Mouse (Mus musculus): ENCODE measurements around the gene Mprip. TPM values are rescaled to one million over a fixed set of nuclear protein-coding genes. Genes with fewer than 3 reads are reported as not detected.

Mprip gene
- polyA plus RNA-seq, 1 experiment from 2014 or later = 71.5 TPM

- WGBS = 39% methylated on average over 5 of the region's 5 CpGs
These were observed 28.1 kb upstream of the Mprip start for GRCm38 (mm10) chr11:59633037-59633436.

GRCm38 (mm10) chr11:59634001-59634660 lies 27.0 kb upstream of the Mprip start:
- 84% methylated on average over 7 of the region's 7 CpGs for WGBS
- DNase-seq (ENCODE audit: low spot score) = no peak
- H3K27ac ChIP-seq = no peak overlapping the region
- no peak overlapping the region for H3K4me2 ChIP-seq (replicated peaks)
- H3K4me1 ChIP-seq (replicated peaks; ENCODE audit: control insufficient read depth, insufficient read depth, low read length) = no peaks in the 10 kb centered on the region
- no peaks in the 10 kb centered on the region for H3K9me3 ChIP-seq (ENCODE audit: control insufficient read depth, low read length)
- H3K9ac ChIP-seq = no peak overlapping the region
- no peak overlapping the region for H3K4me3 ChIP-seq (replicated peaks; ENCODE audit: low read length)
- no peaks in the 10 kb centered on the region for H3K27me3 ChIP-seq (ENCODE audit: control insufficient read depth, insufficient read depth, low read length)
- no peak for ATAC-seq (ENCODE audit: low FRiP score)
- H3K36me3 ChIP-seq (replicated peaks; ENCODE audit: control insufficient read depth, insufficient read depth) = no peaks in the 10 kb centered on the region

More at GRCm38 (mm10) chr11:59633037-59633436, 28.1 kb upstream of the Mprip start:
- no peak overlapping the region for H3K9ac ChIP-seq
- no peak overlapping the region for H3K27ac ChIP-seq
- H3K4me1 ChIP-seq (replicated peaks; ENCODE audit: control insufficient read depth, insufficient read depth, low read length) = no peaks in the 10 kb centered on the region
- no peak overlapping the region for H3K4me2 ChIP-seq (replicated peaks)
- peak; percentile 38 for DNase-seq (ENCODE audit: low spot score)
- H3K27me3 ChIP-seq (ENCODE audit: control insufficient read depth, insufficient read depth, low read length) = no peaks in the 10 kb centered on the region
- no peaks in the 10 kb centered on the region for H3K36me3 ChIP-seq (replicated peaks; ENCODE audit: control insufficient read depth, insufficient read depth)
- ATAC-seq (ENCODE audit: low FRiP score) = no peak
- H3K4me3 ChIP-seq (replicated peaks; ENCODE audit: low read length) = no peak overlapping the region
- H3K9me3 ChIP-seq (ENCODE audit: control insufficient read depth, low read length) = no peaks in the 10 kb centered on the region

DNA sequence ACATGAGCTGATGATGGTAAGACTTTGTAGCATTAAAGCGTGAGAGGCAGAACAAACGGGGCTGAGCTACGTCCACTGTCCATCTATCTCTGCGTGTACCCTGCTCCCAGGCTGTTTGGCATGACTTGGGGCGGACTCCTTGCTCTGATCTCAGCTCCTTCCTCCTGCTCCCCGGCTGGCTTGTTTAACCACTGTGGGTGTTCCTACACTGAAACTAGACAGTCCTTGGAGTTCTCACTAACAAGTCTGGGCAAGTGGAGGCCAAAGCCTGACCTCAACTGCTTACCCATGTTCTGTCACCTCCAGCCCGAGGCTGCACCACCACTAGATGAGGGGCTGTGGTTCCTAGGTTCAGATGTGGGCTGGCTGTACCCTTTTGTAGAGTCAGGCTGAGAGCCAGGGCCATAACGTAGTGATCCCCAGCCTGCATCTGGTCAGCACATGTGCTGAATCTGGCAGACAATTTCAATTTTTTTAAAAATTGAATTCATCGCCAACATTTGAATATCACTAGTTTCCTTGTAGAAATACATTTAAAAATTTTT lies 25.8 kb upstream of the Mprip start:
- DNase-seq (ENCODE audit: low spot score) = no peak
- no peaks in the 10 kb centered on the region for H3K4me1 ChIP-seq (replicated peaks; ENCODE audit: control insufficient read depth, insufficient read depth, low read length)
- no peak overlapping the region for H3K27ac ChIP-seq
- 90% methylated on average over 9 of the region's 9 CpGs for WGBS
- ATAC-seq (ENCODE audit: low FRiP score) = no peak
- H3K27me3 ChIP-seq (ENCODE audit: control insufficient read depth, insufficient read depth, low read length) = no peaks in the 10 kb centered on the region
- no peak overlapping the region for H3K4me2 ChIP-seq (replicated peaks)
- no peak overlapping the region for H3K4me3 ChIP-seq (replicated peaks; ENCODE audit: low read length)
- H3K36me3 ChIP-seq (replicated peaks; ENCODE audit: control insufficient read depth, insufficient read depth) = no peaks in the 10 kb centered on the region
- H3K9me3 ChIP-seq (ENCODE audit: control insufficient read depth, low read length) = no peaks in the 10 kb centered on the region
- H3K9ac ChIP-seq = no peak overlapping the region

DNA sequence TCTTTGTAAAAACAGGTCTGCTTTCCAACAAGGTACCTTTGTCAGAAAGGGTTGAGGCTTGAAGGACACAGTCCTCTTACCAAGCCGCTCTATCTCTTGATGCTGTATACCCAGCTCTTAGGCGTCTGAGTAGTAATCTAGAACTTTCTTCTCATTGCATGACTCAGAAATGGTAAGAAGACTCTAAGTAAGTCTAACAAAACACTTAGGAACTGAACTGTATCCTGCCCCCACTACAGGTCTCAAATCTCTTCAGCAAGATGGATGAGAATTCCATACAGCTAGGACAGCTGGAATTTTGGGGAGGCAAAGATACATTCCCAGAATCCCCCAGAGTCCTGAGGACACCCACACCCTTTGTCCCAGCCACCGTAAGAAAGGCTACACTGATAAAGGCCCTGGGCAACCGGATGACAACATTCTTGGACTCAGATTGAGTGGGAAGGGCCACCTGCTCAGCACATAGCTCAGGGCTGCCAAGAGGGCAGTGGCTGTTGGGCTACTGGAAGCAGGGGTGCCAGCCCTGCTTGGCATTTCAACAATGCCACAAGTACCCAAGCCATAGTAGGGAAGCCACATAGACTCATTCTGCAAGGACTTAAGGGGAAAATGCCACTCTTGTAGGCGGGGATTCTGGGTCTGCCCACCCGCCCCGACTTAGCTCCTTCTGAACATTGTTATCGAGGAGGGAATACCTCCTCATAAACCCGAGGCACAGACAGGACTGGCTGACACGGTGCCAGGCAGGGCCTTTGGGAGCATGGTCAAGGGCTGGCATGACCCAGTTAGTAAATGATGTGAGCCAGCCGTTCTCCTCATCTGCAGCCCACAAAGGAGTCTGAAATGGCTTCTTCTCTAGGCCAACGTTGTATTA lies 25.0 kb upstream of the Mprip start:
- Histone ChIP-seq H3K4me3 (replicated peaks; ENCODE audit: low read length) (no peak overlapping the region), H3K27ac (no peak overlapping the region), H3K36me3 (replicated peaks; ENCODE audit: control insufficient read depth, insufficient read depth) (no peaks in the 10 kb centered on the region), H3K27me3 (ENCODE audit: control insufficient read depth, insufficient read depth, low read length) (no peaks in the 10 kb centered on the region), H3K4me2 (replicated peaks) (no peak overlapping the region), H3K9me3 (ENCODE audit: control insufficient read depth, low read length) (no peaks in the 10 kb centered on the region), H3K9ac (no peak overlapping the region), H3K4me1 (replicated peaks; ENCODE audit: control insufficient read depth, insufficient read depth, low read length) (no peaks in the 10 kb centered on the region)
- ATAC-seq (ENCODE audit: low FRiP score) = no peak
- WGBS = 82% methylated on average over 12 of the region's 12 CpGs
- no peak for DNase-seq (ENCODE audit: low spot score)

DNA sequence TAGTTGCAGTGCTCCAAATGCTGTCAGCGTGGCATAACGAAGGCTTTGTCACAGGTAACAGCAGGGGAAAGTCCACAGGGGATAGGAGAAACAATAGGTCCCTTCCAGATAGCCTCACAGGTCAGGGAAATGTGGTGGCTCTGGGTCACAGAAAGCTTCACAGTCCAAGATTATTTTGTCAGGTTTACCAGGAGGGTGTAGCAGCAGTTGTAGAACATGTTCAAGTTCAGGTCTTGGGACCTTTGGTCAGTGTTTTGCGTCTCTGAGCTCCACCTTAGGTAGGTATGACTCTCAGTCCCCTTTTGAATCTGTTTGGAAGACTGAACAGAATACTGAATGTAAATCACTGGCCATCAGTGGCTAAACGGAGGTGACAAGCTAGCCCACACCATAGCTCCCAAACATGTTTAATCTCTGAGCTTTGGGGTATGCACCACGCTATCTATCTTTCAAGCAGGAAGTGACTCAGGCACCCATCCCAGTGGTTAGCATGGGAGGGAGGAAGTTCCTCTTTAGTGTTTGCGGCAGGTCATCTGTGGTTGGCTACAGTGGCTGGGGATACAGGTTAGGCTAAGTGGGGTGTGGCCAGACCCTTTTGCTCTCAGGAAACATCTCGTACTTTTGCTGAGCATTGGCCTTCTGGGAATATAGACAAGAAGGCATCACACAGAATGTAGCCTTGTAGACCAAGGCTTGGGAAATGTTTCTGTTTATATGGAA lies 24.2 kb upstream of the Mprip start:
- no peaks in the 10 kb centered on the region for H3K27me3 ChIP-seq (ENCODE audit: control insufficient read depth, insufficient read depth, low read length)
- 74% methylated on average over 7 of the region's 7 CpGs for WGBS
- H3K27ac ChIP-seq = no peak overlapping the region

DNA sequence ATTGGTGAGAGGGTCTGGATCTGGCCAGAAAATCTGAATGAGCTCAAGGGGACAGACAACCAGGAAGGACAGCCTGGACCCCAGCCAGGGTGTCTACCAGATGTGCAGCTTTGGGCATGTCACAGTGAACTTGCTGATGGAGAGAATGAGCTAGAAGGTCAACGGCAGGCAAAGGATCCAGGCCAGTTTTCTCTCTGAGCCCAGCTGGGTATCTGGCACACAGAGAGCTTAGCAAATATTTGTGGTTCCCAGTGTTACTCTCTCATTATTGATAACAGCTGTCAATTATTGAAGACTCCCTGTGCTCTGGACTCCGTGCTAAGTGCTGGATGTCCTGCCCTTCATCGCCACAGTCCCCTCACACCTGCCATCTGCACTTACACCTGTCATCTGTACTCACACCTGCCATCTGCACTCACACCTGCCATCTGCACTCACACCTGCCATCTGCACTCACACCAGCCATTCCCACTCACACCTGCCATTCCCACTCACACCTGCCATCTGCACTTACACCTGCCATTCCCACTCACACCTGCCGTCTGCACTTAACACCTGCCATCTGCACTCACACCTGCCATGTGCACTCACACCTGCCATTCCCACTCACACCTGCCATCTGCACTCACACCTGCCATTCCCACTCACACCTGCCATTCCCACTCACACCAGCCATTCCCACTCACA lies 21.0 kb upstream of the Mprip start:
- no peak overlapping the region for H3K4me3 ChIP-seq (replicated peaks; ENCODE audit: low read length)
- no peak overlapping the region for H3K9ac ChIP-seq
- no peaks in the 10 kb centered on the region for H3K27me3 ChIP-seq (ENCODE audit: control insufficient read depth, insufficient read depth, low read length)
- no peaks in the 10 kb centered on the region for H3K36me3 ChIP-seq (replicated peaks; ENCODE audit: control insufficient read depth, insufficient read depth)
- no peak overlapping the region for H3K27ac ChIP-seq
- no peaks in the 10 kb centered on the region for H3K9me3 ChIP-seq (ENCODE audit: control insufficient read depth, low read length)
- DNase-seq (ENCODE audit: low spot score) (no peak), ATAC-seq (ENCODE audit: low FRiP score) (no peak)
- no peaks in the 10 kb centered on the region for H3K4me1 ChIP-seq (replicated peaks; ENCODE audit: control insufficient read depth, insufficient read depth, low read length)
- H3K4me2 ChIP-seq (replicated peaks) = no peak overlapping the region
- 69% methylated on average over 4 of the region's 4 CpGs for WGBS

More for the DNA sequence above, 24.2 kb upstream of the Mprip start:
- Histone ChIP-seq H3K36me3 (replicated peaks; ENCODE audit: control insufficient read depth, insufficient read depth) (no peaks in the 10 kb centered on the region), H3K4me2 (replicated peaks) (no peak overlapping the region), H3K9me3 (ENCODE audit: control insufficient read depth, low read length) (no peaks in the 10 kb centered on the region), H3K4me1 (replicated peaks; ENCODE audit: control insufficient read depth, insufficient read depth, low read length) (no peaks in the 10 kb centered on the region), H3K9ac (no peak overlapping the region), H3K4me3 (replicated peaks; ENCODE audit: low read length) (no peak overlapping the region)
- ATAC-seq (ENCODE audit: low FRiP score) (no peak), DNase-seq (ENCODE audit: low spot score) (no peak)

DNA sequence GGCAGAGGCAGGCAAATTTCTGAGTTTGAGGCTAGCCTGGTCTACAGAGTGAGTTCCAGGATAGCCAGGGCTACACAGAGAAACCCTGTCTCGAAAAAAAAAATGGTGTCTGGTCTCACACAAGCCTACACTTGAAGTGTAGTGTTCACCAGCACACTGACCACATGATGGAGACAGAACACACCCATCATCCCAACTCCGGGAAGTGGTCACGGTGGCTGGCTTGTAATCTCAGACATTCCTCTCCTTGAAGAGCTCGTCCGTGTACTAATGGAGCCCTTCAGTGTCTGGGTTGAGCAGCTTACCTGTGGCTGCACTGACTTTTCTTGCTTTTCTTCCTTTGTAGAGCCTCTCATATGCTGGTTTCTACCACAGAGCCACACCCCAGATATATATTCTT lies 19.9 kb upstream of the Mprip start:
- ATAC-seq (ENCODE audit: low FRiP score) (no peak), DNase-seq (ENCODE audit: low spot score) (no peak)
- H3K9me3 ChIP-seq (ENCODE audit: control insufficient read depth, low read length) = no peaks in the 10 kb centered on the region

DNA sequence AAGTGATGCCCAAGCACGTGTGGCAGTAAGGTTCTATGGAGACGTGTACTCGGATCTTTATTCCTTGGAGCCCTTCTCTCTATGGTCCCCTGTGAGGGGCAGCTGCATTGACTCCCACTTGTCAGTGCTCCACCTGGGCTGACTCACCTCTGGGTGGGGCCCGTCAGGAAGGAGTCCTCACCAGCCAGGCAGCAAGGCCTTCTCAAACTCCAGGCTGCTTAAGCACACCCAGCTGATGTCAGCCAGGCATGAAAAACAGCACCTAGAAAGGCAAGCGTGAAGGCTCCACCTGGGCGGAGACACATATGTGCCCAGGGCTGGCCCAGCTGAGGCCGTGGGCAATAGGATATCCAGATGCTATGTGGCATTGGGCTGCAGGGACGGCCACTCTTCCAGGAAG lies 18.7 kb upstream of the Mprip start:
- no peaks in the 10 kb centered on the region for H3K36me3 ChIP-seq (replicated peaks; ENCODE audit: control insufficient read depth, insufficient read depth)
- no peak overlapping the region for H3K27ac ChIP-seq
- DNase-seq (ENCODE audit: low spot score) (no peak), ATAC-seq (ENCODE audit: low FRiP score) (no peak)
- H3K9me3 ChIP-seq (ENCODE audit: control insufficient read depth, low read length) = no peaks in the 10 kb centered on the region
- H3K4me1 ChIP-seq (replicated peaks; ENCODE audit: control insufficient read depth, insufficient read depth, low read length) = no peaks in the 10 kb centered on the region
- no peaks in the 10 kb centered on the region for H3K27me3 ChIP-seq (ENCODE audit: control insufficient read depth, insufficient read depth, low read length)
- no peak overlapping the region for H3K9ac ChIP-seq
- H3K4me3 ChIP-seq (replicated peaks; ENCODE audit: low read length) = no peak overlapping the region
- WGBS = 91% methylated on average over 8 of the region's 8 CpGs
- no peak overlapping the region for H3K4me2 ChIP-seq (replicated peaks)

More for the DNA sequence above, 19.9 kb upstream of the Mprip start:
- H3K27me3 ChIP-seq (ENCODE audit: control insufficient read depth, insufficient read depth, low read length) = no peaks in the 10 kb centered on the region
- H3K4me3 ChIP-seq (replicated peaks; ENCODE audit: low read length) = no peak overlapping the region
- H3K36me3 ChIP-seq (replicated peaks; ENCODE audit: control insufficient read depth, insufficient read depth) = no peaks in the 10 kb centered on the region
- H3K27ac ChIP-seq = no peak overlapping the region
- no peaks in the 10 kb centered on the region for H3K4me1 ChIP-seq (replicated peaks; ENCODE audit: control insufficient read depth, insufficient read depth, low read length)
- WGBS = 83% methylated on average over 5 of the region's 5 CpGs
- H3K4me2 ChIP-seq (replicated peaks) = no peak overlapping the region
- H3K9ac ChIP-seq = no peak overlapping the region
